Mouse (Mus musculus) lung, adult 2 months (tissue): Measurements from ENCODE around the gene Mcee.

Experiments
- CTCF ChIP-seq: fragments of 200-500 bp; IDR thresholded peaks from 2 replicates; pipeline ENCODE4 v1.5.1; 2011; ENCODE audit warnings: mild to moderate bottlenecking, low read length, control low read depth; ENCODE audit not compliant: insufficient read depth
- POLR2A ChIP-seq: fragments of 200-500 bp; IDR thresholded peaks from 2 replicates; pipeline ENCODE4 v1.6.1; 2011; ENCODE audit warnings: low read depth, mild to moderate bottlenecking, control low read depth, low read length, borderline replicate concordance; ENCODE audit errors: extremely low read depth

GRCm38 (mm10) chr7:64424861-64425260 is 32.5 kb downstream of the Mcee start:
- TF ChIP-seq POLR2A (no peak), CTCF (no peak)
